Mouse (Mus musculus) stomach, postnatal 0 days (tissue): Measurements from ENCODE around the gene Ldlrad3.

Source experiments
- CTCF ChIP-seq: IDR thresholded peaks from 2 replicates; pipeline ENCODE4 v1.5.1; 2016; ENCODE audit warnings: antibody characterized with exemption, low read depth, mild to moderate bottlenecking, moderate library complexity
- EP300 ChIP-seq: optimal IDR thresholded peaks from 2 replicates; pipeline ENCODE3; 2016; ENCODE audit warnings: antibody characterized with exemption

- TF ChIP-seq EP300 (no peak), CTCF (no peak)
Observed at GRCm38 (mm10) chr2:102191736-102192135, 5.6 kb upstream of the Ldlrad3 start.
